Mouse (Mus musculus) C2C12 (cell line): ENCODE data around the gene Cep44.

Experiments used
- CTCF ChIP-seq: IDR thresholded peaks from one replicate; pipeline ENCODE4 v1.5.1; 2011; ENCODE audit not compliant: control insufficient read depth, insufficient read depth, insufficient read length
- MAX ChIP-seq: IDR thresholded peaks from one replicate; pipeline ENCODE4 v1.6.1; 2011; ENCODE audit warnings: mild to moderate bottlenecking, control low read depth
- MYOG ChIP-seq: IDR thresholded peaks from one replicate; pipeline ENCODE4 v1.6.1; 2011; ENCODE audit not compliant: control insufficient read depth, insufficient read length; ENCODE audit errors: extremely low read depth
- USF1 ChIP-seq: IDR thresholded peaks from one replicate; pipeline ENCODE4 v1.6.1; 2011; ENCODE audit warnings: low read depth, mild to moderate bottlenecking, control low read depth, moderate library complexity

DNA sequence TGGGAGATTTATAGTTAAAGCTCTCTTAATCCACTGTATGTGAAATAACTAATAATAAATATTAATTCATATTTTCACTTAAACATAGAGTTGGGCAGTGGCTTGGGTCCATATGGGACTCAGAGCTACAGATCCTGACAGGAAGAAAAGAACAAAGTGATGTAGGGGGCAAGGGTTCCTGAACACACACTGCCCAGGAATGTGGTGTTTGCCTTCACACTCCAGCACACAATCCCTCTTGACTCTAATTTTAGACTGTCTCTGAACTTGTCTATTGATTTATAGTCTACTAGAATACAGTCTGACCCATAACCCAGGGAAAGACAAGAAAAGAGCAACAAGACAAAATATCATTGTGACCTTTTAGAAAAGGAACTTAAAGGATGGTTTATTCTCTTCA, 48.9 kb downstream of the Cep44 start:
- no peak for TF ChIP-seq MYOG
- no peak for TF ChIP-seq CTCF
- no peak for TF ChIP-seq USF1
- TF ChIP-seq MAX, result no peak
